Mouse (Mus musculus): ENCODE measurements around the gene Calm2. TPM values are rescaled to one million over a fixed set of nuclear protein-coding genes. Genes with fewer than 3 reads are reported as not detected.

The Calm2 gene
- polyA plus RNA-seq, 1 experiment from 2014 or later: 1,326 TPM

DNA sequence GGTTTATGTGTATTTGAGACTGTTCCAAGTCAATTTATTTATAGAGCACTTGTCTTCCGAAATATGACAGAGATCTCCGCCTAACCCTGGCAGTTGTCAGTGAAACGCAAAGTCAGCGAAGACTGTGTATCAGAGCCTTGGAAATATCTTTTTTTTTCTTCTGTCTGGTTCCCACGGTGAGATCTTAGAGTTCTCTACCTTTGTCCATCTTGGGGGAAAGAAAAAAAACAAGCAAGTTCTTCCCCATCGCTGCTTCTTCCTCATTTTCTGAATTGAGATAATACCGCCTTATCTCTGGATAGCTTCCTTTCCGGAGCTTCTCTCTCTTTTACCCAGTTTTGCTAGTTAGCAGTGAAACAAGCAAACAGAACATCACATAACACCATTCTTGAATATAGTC is 2.1 kb upstream of the Calm2 start:
- no peaks in the 10 kb centered on the region for H3K36me3 ChIP-seq (ENCODE audit: control insufficient read depth, insufficient read depth, low read length)
- 92% methylated on average over 8 of the region's 8 CpGs for WGBS
- ATAC-seq (ENCODE audit: low FRiP score): no peak

GRCm38 (mm10) chr17:87448339-87448738 is 1.6 kb upstream of the Calm2 start:
- WGBS: 94% methylated on average over 9 of the region's 9 CpGs
- no peak overlapping the region for H3K4me3 ChIP-seq (ENCODE audit: low read depth, low read length)

More for the DNA sequence above, 2.1 kb upstream of the Calm2 start:
- H3K4me2 ChIP-seq: no peak overlapping the region
- H3K27me3 ChIP-seq (ENCODE audit: control insufficient read depth, insufficient read depth, low read length): no peaks in the 10 kb centered on the region
- no peak overlapping the region for H3K9ac ChIP-seq (ENCODE audit: low read length)
- no peak overlapping the region for H3K4me3 ChIP-seq (ENCODE audit: low read depth, low read length)
- H3K4me1 ChIP-seq (ENCODE audit: control insufficient read depth, insufficient read depth, low read length): peaks cover 14% of the 10 kb centered on the region
- no peak overlapping the region for H3K27ac ChIP-seq (ENCODE audit: low read depth, low read length)
- H3K9me3 ChIP-seq (ENCODE audit: control insufficient read depth, low read length): no peaks in the 10 kb centered on the region
- DNase-seq (ENCODE audit: low spot score, missing footprints): no peak

GRCm38 (mm10) chr17:87447612-87448200 is 971 bp upstream of the Calm2 start:
- Histone ChIP-seq H3K4me3 (ENCODE audit: low read depth, low read length) (peak overlapping the region; percentile 91), H3K4me2 (peak overlapping the region; percentile 67), H3K27ac (ENCODE audit: low read depth, low read length) (peak overlapping the region; percentile 99), H3K27me3 (ENCODE audit: control insufficient read depth, insufficient read depth, low read length) (no peaks in the 10 kb centered on the region), H3K9ac (ENCODE audit: low read length) (peak overlapping the region; percentile 100), H3K36me3 (ENCODE audit: control insufficient read depth, insufficient read depth, low read length) (no peaks in the 10 kb centered on the region), H3K4me1 (ENCODE audit: control insufficient read depth, insufficient read depth, low read length) (peaks cover 25% of the 10 kb centered on the region), H3K9me3 (ENCODE audit: control insufficient read depth, low read length) (no peaks in the 10 kb centered on the region)
- no peak for ATAC-seq (ENCODE audit: low FRiP score)
- peak; percentile 94 for DNase-seq (ENCODE audit: low spot score, missing footprints)
- 44% methylated on average over 12 of the region's 12 CpGs for WGBS

More at GRCm38 (mm10) chr17:87448339-87448738, 1.6 kb upstream of the Calm2 start:
- H3K4me2 ChIP-seq: no peak overlapping the region
- H3K9me3 ChIP-seq (ENCODE audit: control insufficient read depth, low read length): no peaks in the 10 kb centered on the region
- no peaks in the 10 kb centered on the region for H3K36me3 ChIP-seq (ENCODE audit: control insufficient read depth, insufficient read depth, low read length)
- DNase-seq (ENCODE audit: low spot score, missing footprints): no peak
- peaks cover 19% of the 10 kb centered on the region for H3K4me1 ChIP-seq (ENCODE audit: control insufficient read depth, insufficient read depth, low read length)
- H3K27me3 ChIP-seq (ENCODE audit: control insufficient read depth, insufficient read depth, low read length): no peaks in the 10 kb centered on the region
- H3K9ac ChIP-seq (ENCODE audit: low read length): no peak overlapping the region
- ATAC-seq (ENCODE audit: low FRiP score): no peak
- H3K27ac ChIP-seq (ENCODE audit: low read depth, low read length): no peak overlapping the region

DNA sequence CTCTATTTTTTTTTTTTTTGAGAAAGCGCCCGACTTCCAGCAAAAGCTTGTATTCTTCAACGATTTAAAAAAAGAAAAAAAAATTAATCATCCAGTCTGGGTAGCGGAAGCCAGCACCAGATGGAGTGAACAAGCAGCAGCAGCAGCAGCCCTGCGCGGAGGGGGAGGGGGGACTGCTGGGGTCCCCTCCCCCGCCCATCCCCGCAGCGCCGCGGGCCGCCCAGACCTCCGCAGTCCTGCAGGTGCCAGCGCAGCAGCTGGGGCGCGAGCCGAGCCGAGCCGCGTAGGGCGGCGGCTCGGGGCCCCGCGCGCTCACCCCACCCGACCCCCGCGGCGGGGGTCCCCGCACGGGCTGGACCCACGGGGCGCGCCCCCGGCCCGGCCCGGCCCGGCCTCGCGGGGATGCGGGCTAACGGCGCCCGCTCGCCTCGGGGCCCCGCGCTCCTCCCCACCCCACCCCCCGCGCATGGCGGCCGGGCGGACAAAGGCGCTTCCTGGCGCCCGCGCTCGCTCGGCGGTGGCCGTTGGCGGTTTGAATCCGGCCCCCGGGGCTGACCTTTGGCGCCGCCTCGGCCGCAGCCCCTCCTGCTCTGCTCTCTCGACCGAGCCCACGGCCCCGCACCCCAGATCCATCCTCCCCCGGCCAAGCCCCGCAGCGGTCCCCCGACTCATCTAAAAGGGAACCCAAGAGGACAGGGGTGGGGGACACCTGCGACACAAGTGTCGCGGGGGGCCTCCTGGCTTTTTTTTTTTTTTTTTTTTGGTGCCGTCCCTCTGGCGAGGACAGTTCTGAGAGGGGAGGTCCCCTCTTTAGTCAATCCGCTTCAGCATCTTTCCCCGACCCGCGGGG is 593 bp downstream of the Calm2 start:
- Histone ChIP-seq H3K9me3 (ENCODE audit: control insufficient read depth, low read length) (no peaks in the 10 kb centered on the region), H3K4me1 (ENCODE audit: control insufficient read depth, insufficient read depth, low read length) (peaks cover 32% of the 10 kb centered on the region), H3K4me2 (peak overlapping the region; percentile 56), H3K4me3 (ENCODE audit: low read depth, low read length) (peak overlapping the region; percentile 91), H3K36me3 (ENCODE audit: control insufficient read depth, insufficient read depth, low read length) (no peaks in the 10 kb centered on the region), H3K27ac (ENCODE audit: low read depth, low read length) (peak overlapping the region; percentile 99), H3K9ac (ENCODE audit: low read length) (peak overlapping the region; percentile 100), H3K27me3 (ENCODE audit: control insufficient read depth, insufficient read depth, low read length) (no peaks in the 10 kb centered on the region)
- peak; percentile 96 for DNase-seq (ENCODE audit: low spot score, missing footprints)
- WGBS: under 1% methylated on average over 37 of the region's 86 CpGs
- ATAC-seq (ENCODE audit: low FRiP score): peak; percentile 84

- Histone ChIP-seq H3K27me3 (ENCODE audit: control insufficient read depth, insufficient read depth, low read length) (no peaks in the 10 kb centered on the region), H3K36me3 (ENCODE audit: control insufficient read depth, insufficient read depth, low read length) (no peaks in the 10 kb centered on the region), H3K4me2 (peak overlapping the region; percentile 56), H3K4me3 (ENCODE audit: low read depth, low read length) (peak overlapping the region; percentile 91), H3K4me1 (ENCODE audit: control insufficient read depth, insufficient read depth, low read length) (peaks cover 32% of the 10 kb centered on the region), H3K27ac (ENCODE audit: low read depth, low read length) (no peak overlapping the region; the same call in 1 of the 2 replicates), H3K9me3 (ENCODE audit: control insufficient read depth, low read length) (no peaks in the 10 kb centered on the region), H3K9ac (ENCODE audit: low read length) (peak overlapping the region; percentile 100)
- no peak for DNase-seq (ENCODE audit: low spot score, missing footprints)
- no peak for ATAC-seq (ENCODE audit: low FRiP score)
- WGBS: under 1% methylated on average over 13 of the region's 13 CpGs
These were observed 1.3 kb downstream of the Calm2 start for GRCm38 (mm10) chr17:87445337-87445916.

DNA sequence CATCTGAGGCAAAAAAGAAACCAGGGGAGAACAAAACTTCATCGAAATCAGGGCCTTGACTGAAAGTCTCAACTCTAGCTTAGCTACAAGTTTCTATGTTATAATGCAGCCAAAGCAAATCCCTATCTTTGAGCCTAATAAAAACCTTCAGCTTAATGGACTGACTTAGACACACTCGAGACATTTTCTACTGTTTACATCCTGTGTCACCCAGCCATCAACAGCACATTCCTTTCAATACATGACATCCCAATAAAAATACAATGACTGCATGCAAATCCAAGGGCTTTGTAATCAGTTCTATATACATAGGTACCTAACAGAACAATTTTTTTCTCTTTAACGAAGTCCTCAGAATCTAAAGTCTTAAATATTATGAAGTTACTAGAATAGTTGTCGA is 2.0 kb downstream of the Calm2 start:
- no peaks in the 10 kb centered on the region for H3K36me3 ChIP-seq (ENCODE audit: control insufficient read depth, insufficient read depth, low read length)
- peak overlapping the region; percentile 24; the same call in 1 of the 2 replicates for H3K9ac ChIP-seq (ENCODE audit: low read length)
- ATAC-seq (ENCODE audit: low FRiP score) (no peak), DNase-seq (ENCODE audit: low spot score, missing footprints) (no peak)
- no peaks in the 10 kb centered on the region for H3K27me3 ChIP-seq (ENCODE audit: control insufficient read depth, insufficient read depth, low read length)
- no peak overlapping the region for H3K27ac ChIP-seq (ENCODE audit: low read depth, low read length)
- WGBS: 59% methylated on average over 4 of the region's 4 CpGs
- H3K9me3 ChIP-seq (ENCODE audit: control insufficient read depth, low read length): no peaks in the 10 kb centered on the region
- peak overlapping the region; percentile 32 for H3K4me3 ChIP-seq (ENCODE audit: low read depth, low read length)
- H3K4me2 ChIP-seq: peak overlapping the region; percentile 56
- peaks cover 32% of the 10 kb centered on the region for H3K4me1 ChIP-seq (ENCODE audit: control insufficient read depth, insufficient read depth, low read length)

DNA sequence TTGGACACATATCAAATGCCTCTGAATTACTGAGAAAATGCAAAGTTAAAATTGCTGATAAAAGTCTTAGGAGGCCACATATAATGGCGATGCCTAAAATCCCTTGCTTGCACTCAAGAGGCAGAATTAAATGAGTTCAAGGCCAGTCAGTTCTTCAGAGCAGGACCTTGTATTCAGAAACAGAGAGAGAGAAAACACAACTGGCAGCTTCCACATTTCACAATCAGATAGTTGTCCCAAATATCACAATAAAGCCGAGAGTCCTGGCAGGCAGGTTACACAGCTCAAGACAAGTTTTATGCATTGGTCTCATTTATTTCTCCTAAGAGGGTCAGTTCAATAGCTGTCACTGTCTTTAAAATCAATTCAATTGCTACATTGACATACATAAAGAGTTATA is 5.2 kb downstream of the Calm2 start:
- Histone ChIP-seq H3K4me2 (no peak overlapping the region), H3K27me3 (ENCODE audit: control insufficient read depth, insufficient read depth, low read length) (no peaks in the 10 kb centered on the region), H3K9ac (ENCODE audit: low read length) (no peak overlapping the region), H3K36me3 (ENCODE audit: control insufficient read depth, insufficient read depth, low read length) (no peaks in the 10 kb centered on the region), H3K4me1 (ENCODE audit: control insufficient read depth, insufficient read depth, low read length) (peaks cover 28% of the 10 kb centered on the region), H3K9me3 (ENCODE audit: control insufficient read depth, low read length) (no peaks in the 10 kb centered on the region), H3K27ac (ENCODE audit: low read depth, low read length) (no peak overlapping the region), H3K4me3 (ENCODE audit: low read depth, low read length) (no peak overlapping the region)
- 91% methylated on average over 2 of the region's 2 CpGs for WGBS
- no peak for ATAC-seq (ENCODE audit: low FRiP score)
- no peak for DNase-seq (ENCODE audit: low spot score, missing footprints)

- no peak overlapping the region for H3K4me3 ChIP-seq (ENCODE audit: low read depth, low read length)
- ATAC-seq (ENCODE audit: low FRiP score) (no peak), DNase-seq (ENCODE audit: low spot score, missing footprints) (no peak)
- H3K9ac ChIP-seq (ENCODE audit: low read length): no peak overlapping the region
- H3K4me2 ChIP-seq: no peak overlapping the region
- H3K4me1 ChIP-seq (ENCODE audit: control insufficient read depth, insufficient read depth, low read length): peaks cover 23% of the 10 kb centered on the region
- 92% methylated on average over 2 of the region's 2 CpGs for WGBS
- no peaks in the 10 kb centered on the region for H3K9me3 ChIP-seq (ENCODE audit: control insufficient read depth, low read length)
- no peaks in the 10 kb centered on the region for H3K27me3 ChIP-seq (ENCODE audit: control insufficient read depth, insufficient read depth, low read length)
- no peak overlapping the region for H3K27ac ChIP-seq (ENCODE audit: low read depth, low read length)
- peaks cover 6% of the 10 kb centered on the region for H3K36me3 ChIP-seq (ENCODE audit: control insufficient read depth, insufficient read depth, low read length)
These were observed 7.3 kb downstream of the Calm2 start for GRCm38 (mm10) chr17:87439441-87439840.

- Histone ChIP-seq H3K9ac (ENCODE audit: low read length) (no peak overlapping the region), H3K36me3 (ENCODE audit: control insufficient read depth, insufficient read depth, low read length) (peaks cover 26% of the 10 kb centered on the region), H3K4me1 (ENCODE audit: control insufficient read depth, insufficient read depth, low read length) (no peaks in the 10 kb centered on the region), H3K27ac (ENCODE audit: low read depth, low read length) (no peak overlapping the region), H3K9me3 (ENCODE audit: control insufficient read depth, low read length) (no peaks in the 10 kb centered on the region), H3K27me3 (ENCODE audit: control insufficient read depth, insufficient read depth, low read length) (no peaks in the 10 kb centered on the region), H3K4me3 (ENCODE audit: low read depth, low read length) (no peak overlapping the region), H3K4me2 (no peak overlapping the region)
- 96% methylated on average over 3 of the region's 3 CpGs for WGBS
- DNase-seq (ENCODE audit: low spot score, missing footprints) (no peak), ATAC-seq (ENCODE audit: low FRiP score) (no peak)
These were observed 12.8 kb downstream of the Calm2 start for GRCm38 (mm10) chr17:87433929-87434328.
